ENCODE assay signal across 16 mouse cellular contexts in genomic region chr4:138737031-138737430, GRCm38 (mm10). TPM values are rescaled to one million over a fixed set of nuclear protein-coding genes. Genes with fewer than 3 reads are reported as not detected.
DNase-seq lines count a peak whose midpoint lies in the region; ATAC-seq and TF ChIP-seq lines count a peak whose summit lies in the region.
"Had no signal": no experiment of that assay in that cellular context is flagged by ENCODE, and none has a peak within 500 bp of the region (broad histone marks: within the 10 kb centered on the region; RNA-seq: fewer than 3 reads in every experiment).

Gene Ubxn10 (minus strand): TSS chr4:138737167.

- TF ChIP-seq CTCF in liver, adult 2 months (IDR thresholded peaks at IDR 0.05; ENCODE audit: low read depth, low read length), result no peak

- DNase-seq in liver, adult 2 months (ENCODE audit: extremely low read depth, low read depth, low spot score), result peak; percentile 72
- no peak for DNase-seq in liver, embryonic 11.5 days (ENCODE audit: low spot score)
- no peak for DNase-seq in adrenal gland, adult 2 months
- no peak for DNase-seq in ovary, postnatal 36 days (ENCODE audit: low spot score)
- DNase-seq: cerebellum, postnatal 14 days; gastrocnemius, adult 2 months; heart, adult 2 months; heart, postnatal 14 days; kidney, adult 2 months; left cerebral cortex, postnatal 4 days had no signal

- 32% methylated on average over 7 of the region's 7 CpGs for WGBS in liver, adult 2 months
- 65% methylated on average over 7 of the region's 7 CpGs for WGBS in liver, embryonic 11.5 days
- WGBS in hindbrain, embryonic 16.5 days, result 75% methylated on average over 7 of the region's 7 CpGs
- WGBS in lung, embryonic 15.5 days, result 39% methylated on average over 7 of the region's 7 CpGs
- WGBS in stomach, embryonic 16.5 days, result 38% methylated on average over 7 of the region's 7 CpGs

- H3K79me2 ChIP-seq in liver, adult 2 months (ENCODE audit: control insufficient read depth, insufficient read depth, low read length), result no peaks in the 10 kb centered on the region

- no peaks in the 10 kb centered on the region for H3K27me3 ChIP-seq in liver, adult 2 months (ENCODE audit: control insufficient read depth, insufficient read depth, low read length)
- H3K27me3 ChIP-seq in liver, embryonic 11.5 days (replicated peaks; ENCODE audit: control insufficient read depth, insufficient read depth, low read length), result no peaks in the 10 kb centered on the region
- no peaks in the 10 kb centered on the region for H3K27me3 ChIP-seq in hindbrain, embryonic 16.5 days (replicated peaks; ENCODE audit: control insufficient read depth, insufficient read depth, low read length)
- no peaks in the 10 kb centered on the region for H3K27me3 ChIP-seq in lung, embryonic 15.5 days
- H3K27me3 ChIP-seq in stomach, embryonic 16.5 days (ENCODE audit: control insufficient read depth, insufficient read depth, low read length), result no peaks in the 10 kb centered on the region
- H3K27me3 ChIP-seq: midbrain, embryonic 15.5 days had no signal

- ATAC-seq in liver, embryonic 11.5 days (replicated peaks; ENCODE audit: low FRiP score), result no peak
- no peak for ATAC-seq in hindbrain, embryonic 16.5 days
- peak; percentile 61 for ATAC-seq in lung, embryonic 15.5 days (ENCODE audit: borderline replicate concordance, extremely low read depth, low FRiP score, low TSS enrichment)
- ATAC-seq in stomach, embryonic 16.5 days (ENCODE audit: insufficient read depth, low FRiP score), result peak; percentile 88
- ATAC-seq: activated CD4-positive, CD25-positive, alpha-beta regulatory T cell, adult 4 months; forebrain, embryonic 14.5 days; midbrain, embryonic 15.5 days had no signal

- H3K9ac ChIP-seq in liver, adult 2 months (ENCODE audit: low read depth, low read length), result no peak within 1 kb of the TSS
- no peak within 1 kb of the TSS for H3K9ac ChIP-seq in liver, embryonic 11.5 days (ENCODE audit: low read depth, low read length)
- peak within 1 kb of the TSS; percentile 20; the same call in 1 of the 2 replicates for H3K9ac ChIP-seq in hindbrain, embryonic 16.5 days (ENCODE audit: low read depth, low read length)
- H3K9ac ChIP-seq in lung, embryonic 15.5 days, result no peak within 1 kb of the TSS
- peak within 1 kb of the TSS; percentile 29; the same call in 1 of the 2 replicates for H3K9ac ChIP-seq in stomach, embryonic 16.5 days (ENCODE audit: low read length)
- H3K9ac ChIP-seq: midbrain, embryonic 15.5 days had no signal

- H3K4me1 ChIP-seq in liver, adult 2 months (ENCODE audit: control insufficient read depth, insufficient read depth, low read length), result peaks cover 4% of the 10 kb centered on the region; the same call in 1 of the 2 replicates
- H3K4me1 ChIP-seq in liver, embryonic 11.5 days (replicated peaks; ENCODE audit: control insufficient read depth, insufficient read depth, low read length), result no peaks in the 10 kb centered on the region
- peaks cover 4% of the 10 kb centered on the region for H3K4me1 ChIP-seq in hindbrain, embryonic 16.5 days (ENCODE audit: control insufficient read depth, insufficient read depth, low read depth, low read length)
- H3K4me1 ChIP-seq in lung, embryonic 15.5 days, result peaks cover 35% of the 10 kb centered on the region
- H3K4me1 ChIP-seq in stomach, embryonic 16.5 days (ENCODE audit: control insufficient read depth, insufficient read depth, low read length), result peaks cover 20% of the 10 kb centered on the region

- H3K36me3 ChIP-seq in liver, adult 2 months (ENCODE audit: control insufficient read depth, insufficient read depth, low read length), result no peaks in the 10 kb centered on the region
- H3K36me3 ChIP-seq in liver, embryonic 11.5 days (ENCODE audit: control insufficient read depth, insufficient read depth, low read length), result no peaks in the 10 kb centered on the region
- H3K36me3 ChIP-seq in hindbrain, embryonic 16.5 days (ENCODE audit: control insufficient read depth, insufficient read depth, low read length), result no peaks in the 10 kb centered on the region
- H3K36me3 ChIP-seq in lung, embryonic 15.5 days, result no peaks in the 10 kb centered on the region
- no peaks in the 10 kb centered on the region for H3K36me3 ChIP-seq in stomach, embryonic 16.5 days (ENCODE audit: control insufficient read depth, insufficient read depth, low read length)
- H3K36me3 ChIP-seq: midbrain, embryonic 15.5 days had no signal

- no peak within 1 kb of the TSS for H3K4me3 ChIP-seq in liver, adult 2 months (ENCODE audit: insufficient read depth, low read depth, low read length)
- H3K4me3 ChIP-seq in liver, embryonic 11.5 days (ENCODE audit: low read depth, low read length), result no peak within 1 kb of the TSS
- H3K4me3 ChIP-seq in hindbrain, embryonic 16.5 days (ENCODE audit: low read length), result no peak within 1 kb of the TSS
- H3K4me3 ChIP-seq in lung, embryonic 15.5 days, result no peak within 1 kb of the TSS
- H3K4me3 ChIP-seq in stomach, embryonic 16.5 days (replicated peaks; ENCODE audit: low read length), result no peak within 1 kb of the TSS
- H3K4me3 ChIP-seq: gastrocnemius, adult 2 months; heart, adult 2 months; midbrain, embryonic 15.5 days had no signal

- no peak within 1 kb of the TSS for H3K27ac ChIP-seq in liver, adult 2 months (replicated peaks; ENCODE audit: insufficient read depth, low read depth, low read length)
- H3K27ac ChIP-seq in liver, embryonic 11.5 days (ENCODE audit: low read depth, low read length), result no peak within 1 kb of the TSS
- no peak within 1 kb of the TSS for H3K27ac ChIP-seq in hindbrain, embryonic 16.5 days (ENCODE audit: low read depth, low read length)
- H3K27ac ChIP-seq in lung, embryonic 15.5 days, result peak within 1 kb of the TSS; percentile 58
- peak within 1 kb of the TSS; percentile 76 for H3K27ac ChIP-seq in stomach, embryonic 16.5 days (ENCODE audit: low read length)
- H3K27ac ChIP-seq: gastrocnemius, adult 2 months; heart, adult 2 months; midbrain, embryonic 15.5 days had no signal

- H3K4me2 ChIP-seq in liver, embryonic 11.5 days, result no peak within 1 kb of the TSS
- H3K4me2 ChIP-seq in hindbrain, embryonic 16.5 days (ENCODE audit: low read length), result no peak within 1 kb of the TSS
- H3K4me2 ChIP-seq in lung, embryonic 15.5 days, result no peak within 1 kb of the TSS
- no peak within 1 kb of the TSS for H3K4me2 ChIP-seq in stomach, embryonic 16.5 days (ENCODE audit: low read depth, low read length)
- H3K4me2 ChIP-seq: midbrain, embryonic 15.5 days had no signal

- no peaks in the 10 kb centered on the region for H3K9me3 ChIP-seq in liver, embryonic 11.5 days (ENCODE audit: control insufficient read depth, low read length)
- no peaks in the 10 kb centered on the region for H3K9me3 ChIP-seq in hindbrain, embryonic 16.5 days (ENCODE audit: control insufficient read depth, low read length)
- no peaks in the 10 kb centered on the region for H3K9me3 ChIP-seq in lung, embryonic 15.5 days
- no peaks in the 10 kb centered on the region for H3K9me3 ChIP-seq in stomach, embryonic 16.5 days (replicated peaks; ENCODE audit: control insufficient read depth, low read length)
- H3K9me3 ChIP-seq: midbrain, embryonic 15.5 days had no signal

- no peak for TF ChIP-seq POLR2A in liver, adult 2 months (IDR thresholded peaks at IDR 0.05; ENCODE audit: extremely low read depth, insufficient read depth, low read length)

RNA-seq across cellular contexts. Expression of gene Ubxn10, which starts in this region (rescaled TPM):
- total RNA-seq in liver, adult 2 months (2014; rRNA removed), result under 0.01 and 0.07 TPM in 2 replicates
- polyA plus RNA-seq in liver, adult 2 months (2012; rRNA removed), result 0.05 and 0.06 TPM in 2 replicates
- polyA plus RNA-seq in liver, embryonic 11.5 days (2014; fragmentation: Nextera tagmentation; extraction: Ambion mirVana), result 0.48 and 0.74 TPM in 2 replicates
- 4.5 and 5.2 TPM in 2 replicates for polyA plus RNA-seq in hindbrain, embryonic 16.5 days (2015; fragmentation: Nextera tagmentation; extraction: Ambion mirVana)
- polyA plus RNA-seq in lung, embryonic 15.5 days (2015; fragmentation: Nextera tagmentation; extraction: Ambion mirVana), result 3.6 and 3.8 TPM in 2 replicates
- polyA plus RNA-seq in stomach, embryonic 16.5 days (2015; fragmentation: Nextera tagmentation; extraction: Ambion mirVana), result 0.74 and 0.85 TPM in 2 replicates
- 1 to 10 TPM in 1 of 2 experiments, under 1 TPM in 1; 0.52 to 1.6 TPM for total RNA-seq in adrenal gland, adult 2 months (2021)
- polyA plus RNA-seq in adrenal gland, adult 2 months (2012; rRNA removed), result 1.9 and 2.0 TPM in 2 replicates
- polyA plus RNA-seq: activated CD4-positive, CD25-positive, alpha-beta regulatory T cell, adult 4 months had no signal

Comparison
In these comparisons a context has a peak if more than half of its experiments do, and no peak if none do; other contexts are left out.
1. Peak in DNase-seq in liver, adult 2 months; RNA of the gene not detected or under 1 TPM.
2. Peak in ATAC-seq, H3K27ac ChIP-seq and H3K9ac ChIP-seq in stomach, embryonic 16.5 days; RNA of the gene not detected or under 1 TPM.